Mouse (Mus musculus) embryonic facial prominence, embryonic 11.5 days (tissue): ENCODE data around the gene Ccdc189. TPM values are rescaled to one million over a fixed set of nuclear protein-coding genes. Genes with fewer than 3 reads are reported as not detected.
"Not testable (repeated sequence)": the region's sequence is repeated elsewhere in the genome, so short reads cannot be mapped to it uniquely, and the experiment has no call there.

Experiments used
- ATAC-seq: fragments of 200-750 bp; cut with Nextera tagmentation; replicated peaks from 2 replicates; pipeline ENCODE4 v1.8.0; 2017; ENCODE audit warnings: low read depth; ENCODE audit not compliant: insufficient number of reproducible peaks, low FRiP score, low TSS enrichment
- DNase-seq: peaks from one replicate; pipeline ENCODE4 v3.0.0-alpha.2; 2015; ENCODE audit warnings: low spot score
- H3K27ac ChIP-seq: fragments of 300-500 bp; sonication (generic); replicated peaks from 2 replicates; pipeline ENCODE4 v1.5.1; 2014; ENCODE audit warnings: mild to moderate bottlenecking, low read depth, low read length, control low read depth
- H3K27me3 ChIP-seq: fragments of 300-500 bp; sonication (generic); 2 replicates; pipeline ENCODE4 v1.6.1; 2014; ENCODE audit warnings: mild to moderate bottlenecking, low read length, moderate library complexity, mixed read lengths; ENCODE audit not compliant: control insufficient read depth, insufficient read depth
- H3K36me3 ChIP-seq: fragments of 300-500 bp; sonication (generic); replicated peaks from 2 replicates; pipeline ENCODE4 v1.6.1; 2014; ENCODE audit warnings: low read depth, mild to moderate bottlenecking, low read length, moderate library complexity, mixed read lengths; ENCODE audit not compliant: control insufficient read depth, insufficient read depth
- H3K4me1 ChIP-seq: fragments of 300-500 bp; sonication (generic); 2 replicates; pipeline ENCODE4 v1.6.1; 2014; ENCODE audit warnings: low read length, mixed read lengths; ENCODE audit not compliant: control insufficient read depth, insufficient read depth
- H3K4me2 ChIP-seq: fragments of 300-500 bp; sonication (generic); 2 replicates; pipeline ENCODE4 v1.6.1; 2014; ENCODE audit warnings: low read depth, mild to moderate bottlenecking, control low read depth, low read length, moderate library complexity
- H3K4me3 ChIP-seq: fragments of 300-500 bp; sonication (generic); 2 replicates; pipeline ENCODE4 v1.5.1; 2014; ENCODE audit warnings: low read depth, low read length, control low read depth
- H3K9ac ChIP-seq: fragments of 300-500 bp; sonication (generic); replicated peaks from 2 replicates; pipeline ENCODE4 v1.6.1; 2014; ENCODE audit warnings: mild to moderate bottlenecking, control low read depth, low read length
- H3K9me3 ChIP-seq: fragments of 300-500 bp; sonication (generic); replicated peaks from 2 replicates; pipeline ENCODE4 v1.6.1; 2016; ENCODE audit warnings: mild to moderate bottlenecking, low read length, inconsistent platforms, mixed read lengths; ENCODE audit not compliant: control insufficient read depth
- WGBS: fragments of 180-500 bp; shearing (Covaris S2); extraction: QIAGEN DNeasy Blood & Tissue Kit; methylation state at CpG from one replicate; pipeline ENCODE4 v1.1.7; 2014; 5-methylcytosine and 5-hydroxymethylcytosine counted together
- polyA plus RNA-seq: library from polyadenylated mRNA; unstranded; fragments of >200 nt; fragmentation: Nextera tagmentation; extraction: Ambion mirVana; gene quantifications from 2 replicates; pipeline ENCODE4 v1.2.1, GENCODE M21; 2014

Gene Ccdc189
- 13.6 and 14.1 TPM in 2 replicates for polyA plus RNA-seq

DNA sequence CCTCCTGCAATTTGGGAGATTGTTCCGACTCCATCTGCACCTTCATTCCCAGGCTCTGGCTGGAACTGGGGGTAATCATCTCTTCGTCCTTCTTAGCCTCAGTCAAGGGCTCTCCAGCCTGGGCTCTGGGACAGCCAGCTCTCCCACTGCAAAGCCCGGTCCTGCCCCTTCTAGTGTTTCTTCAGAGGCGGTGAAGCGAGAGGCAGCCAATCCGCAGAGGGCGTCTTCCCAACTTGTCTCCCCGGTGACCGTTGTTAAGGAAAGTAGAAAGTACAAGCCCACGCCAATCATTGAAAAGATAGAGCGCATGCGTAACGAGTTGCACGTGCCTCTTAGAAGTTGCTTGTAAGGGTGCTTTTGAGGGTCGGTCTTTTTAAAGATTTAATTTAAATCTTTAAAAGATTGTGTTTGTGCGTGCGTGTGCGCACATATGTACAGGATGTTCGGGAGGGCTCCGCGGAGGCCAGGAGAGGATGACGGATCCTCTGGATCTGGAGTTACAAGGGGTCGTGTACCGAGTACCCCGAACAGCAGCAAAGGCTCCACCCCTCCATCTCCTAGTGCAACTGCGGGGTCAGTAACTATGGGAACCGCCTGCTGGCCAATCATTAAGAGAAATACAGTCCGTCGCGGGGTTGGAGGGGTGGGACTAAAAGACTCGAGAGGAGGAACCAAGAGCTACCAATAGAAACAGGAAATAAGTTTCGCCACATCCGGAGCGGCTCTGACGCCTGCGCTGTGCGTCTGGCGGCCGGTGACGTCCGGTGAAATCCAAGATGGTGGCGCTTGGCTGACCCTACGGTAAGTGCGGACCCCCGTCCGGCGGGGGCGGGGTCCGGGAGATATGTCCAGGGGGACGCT, at the start of gene Ccdc189, which contains the start of gene Rnf40:
Ccdc189 (minus strand) TSS at position 585 of the 861 bp plus-strand sequence.
Rnf40 (plus strand) TSS at position 757 of the 861 bp plus-strand sequence.
- ATAC-seq (peak; percentile 95), DNase-seq (peak; percentile 99)
- WGBS: under 1% methylated on average over 50 of the region's 50 CpGs
- Histone ChIP-seq H3K9me3 (no peaks in the 10 kb centered on the region), H3K27me3 (no peaks in the 10 kb centered on the region), H3K36me3 (peaks cover 12% of the 10 kb centered on the region), H3K4me2 (peak within 1 kb of the TSS; percentile 83), H3K4me3 (peak within 1 kb of the TSS; percentile 86), H3K9ac (peak within 1 kb of the TSS; percentile 77), H3K27ac (peak within 1 kb of the TSS; percentile 62), H3K4me1 (no peaks in the 10 kb centered on the region)

- H3K4me3 ChIP-seq: peak overlapping the region; percentile 47
- H3K4me2 ChIP-seq: peak overlapping the region; percentile 59
- WGBS: under 1% methylated on average over 27 of the region's 27 CpGs
- H3K4me1 ChIP-seq: no peaks in the 10 kb centered on the region
- H3K36me3 ChIP-seq: no peaks in the 10 kb centered on the region
- ATAC-seq (peak; percentile 34; the same call in 1 of the 2 replicates), DNase-seq (peak; percentile 86)
- no peaks in the 10 kb centered on the region for H3K9me3 ChIP-seq
- no peaks in the 10 kb centered on the region for H3K27me3 ChIP-seq
- no peak overlapping the region for H3K27ac ChIP-seq
- peak overlapping the region; percentile 65 for H3K9ac ChIP-seq
Observed at GRCm38 (mm10) chr7:127636963-127637362, 48.6 kb upstream of the Ccdc189 start.

DNA sequence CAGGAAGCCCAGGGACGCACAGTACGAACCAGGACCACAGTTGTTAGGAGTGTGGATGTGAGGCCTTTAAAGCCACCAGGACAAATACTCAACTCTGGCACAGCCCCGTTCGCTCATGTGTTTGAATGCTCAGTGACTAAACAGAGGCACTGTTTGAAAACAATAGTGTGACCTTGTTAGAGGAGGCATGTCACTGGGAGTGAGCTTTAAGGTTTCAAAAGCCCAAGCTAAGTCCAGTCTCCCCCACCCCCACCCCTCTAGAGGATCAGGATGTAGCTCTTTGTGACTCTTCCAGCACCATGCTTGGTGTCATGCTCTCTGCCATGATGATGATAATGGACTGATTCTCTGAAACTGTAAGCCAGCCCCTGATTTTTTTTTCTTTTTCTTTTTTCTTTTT, 43.0 kb upstream of the Ccdc189 start:
- no peak for ATAC-seq
- Histone ChIP-seq H3K9ac (no peak overlapping the region), H3K4me1 (no peaks in the 10 kb centered on the region), H3K36me3 (no peaks in the 10 kb centered on the region), H3K27me3 (no peaks in the 10 kb centered on the region), H3K4me3 (no peak overlapping the region), H3K4me2 (no peak overlapping the region), H3K27ac (no peak overlapping the region), H3K9me3 (no peaks in the 10 kb centered on the region)
- WGBS: 80% methylated on average over 4 of the region's 4 CpGs
- no peak for DNase-seq

DNA sequence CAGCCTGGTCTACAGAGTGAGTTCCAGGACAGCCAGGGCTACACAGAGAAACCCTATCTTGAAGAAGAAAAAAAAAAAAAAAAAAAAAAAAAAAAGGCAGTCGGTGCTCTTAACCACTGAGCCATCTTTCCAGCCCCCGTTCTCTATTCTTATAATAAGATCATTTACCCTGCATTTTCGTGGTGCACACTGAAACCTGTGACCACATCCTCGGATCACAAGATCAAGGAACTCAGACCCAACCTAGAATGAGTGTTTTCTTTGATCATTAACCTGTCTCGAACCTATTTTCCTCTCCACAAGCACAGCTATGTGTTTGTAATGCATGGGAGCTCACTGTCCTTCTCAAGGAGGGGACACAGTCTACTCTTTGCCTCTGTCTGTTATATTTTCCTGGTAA, 40.3 kb upstream of the Ccdc189 start:
- H3K27me3 ChIP-seq: no peaks in the 10 kb centered on the region
- H3K27ac ChIP-seq: no peak overlapping the region
- H3K4me1 ChIP-seq: no peaks in the 10 kb centered on the region
- H3K4me3 ChIP-seq: no peak overlapping the region
- 80% methylated on average over 5 of the region's 5 CpGs for WGBS
- ATAC-seq (no peak), DNase-seq (no peak)
- H3K9ac ChIP-seq: no peak overlapping the region
- no peak overlapping the region for H3K4me2 ChIP-seq
- H3K36me3 ChIP-seq: no peaks in the 10 kb centered on the region
- H3K9me3 ChIP-seq: no peaks in the 10 kb centered on the region

GRCm38 (mm10) chr7:127626471-127626870, 38.1 kb upstream of the Ccdc189 start:
- 91% methylated on average over 4 of the region's 4 CpGs for WGBS
- Histone ChIP-seq H3K9me3 (no peaks in the 10 kb centered on the region), H3K27me3 (no peaks in the 10 kb centered on the region), H3K36me3 (no peaks in the 10 kb centered on the region), H3K4me3 (no peak overlapping the region), H3K4me1 (no peaks in the 10 kb centered on the region), H3K27ac (no peak overlapping the region), H3K9ac (no peak overlapping the region), H3K4me2 (no peak overlapping the region)
- ATAC-seq (no peak), DNase-seq (no peak)

DNA sequence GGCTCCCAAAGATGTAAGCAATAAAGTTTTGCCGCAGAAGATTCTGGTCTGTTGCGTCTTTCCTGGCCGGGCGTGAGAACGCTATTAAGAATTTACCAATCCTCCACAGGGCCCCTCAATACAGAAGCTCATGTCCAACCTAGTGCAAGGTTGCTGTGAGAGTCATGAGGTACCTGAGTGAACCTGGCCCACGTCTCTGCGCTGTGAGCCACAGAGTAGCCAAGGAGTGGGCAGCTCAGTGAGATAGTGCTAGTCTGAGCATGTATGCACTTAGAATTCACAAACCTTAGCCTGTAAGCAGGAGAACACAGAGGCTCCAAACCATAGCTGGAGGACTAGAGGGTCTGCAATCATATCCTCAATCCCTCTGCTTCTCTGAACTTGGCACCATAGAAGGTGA, 37.6 kb upstream of the Ccdc189 start:
- no peak overlapping the region for H3K27ac ChIP-seq
- DNase-seq (no peak), ATAC-seq (no peak)
- no peak overlapping the region for H3K4me3 ChIP-seq
- WGBS: 96% methylated on average over 7 of the region's 7 CpGs
- no peaks in the 10 kb centered on the region for H3K9me3 ChIP-seq
- H3K4me1 ChIP-seq: no peaks in the 10 kb centered on the region
- no peaks in the 10 kb centered on the region for H3K27me3 ChIP-seq
- H3K9ac ChIP-seq: no peak overlapping the region
- no peaks in the 10 kb centered on the region for H3K36me3 ChIP-seq
- no peak overlapping the region for H3K4me2 ChIP-seq

- not testable (repeated sequence) for H3K27me3 ChIP-seq, H3K36me3 ChIP-seq, H3K27ac ChIP-seq, H3K4me2 ChIP-seq, H3K9me3 ChIP-seq, DNase-seq, H3K4me3 ChIP-seq, H3K9ac ChIP-seq, H3K4me1 ChIP-seq, ATAC-seq
- WGBS: 88% methylated on average over 7 of the region's 8 CpGs
Observed at GRCm38 (mm10) chr7:127618402-127618801, 30.0 kb upstream of the Ccdc189 start.

DNA sequence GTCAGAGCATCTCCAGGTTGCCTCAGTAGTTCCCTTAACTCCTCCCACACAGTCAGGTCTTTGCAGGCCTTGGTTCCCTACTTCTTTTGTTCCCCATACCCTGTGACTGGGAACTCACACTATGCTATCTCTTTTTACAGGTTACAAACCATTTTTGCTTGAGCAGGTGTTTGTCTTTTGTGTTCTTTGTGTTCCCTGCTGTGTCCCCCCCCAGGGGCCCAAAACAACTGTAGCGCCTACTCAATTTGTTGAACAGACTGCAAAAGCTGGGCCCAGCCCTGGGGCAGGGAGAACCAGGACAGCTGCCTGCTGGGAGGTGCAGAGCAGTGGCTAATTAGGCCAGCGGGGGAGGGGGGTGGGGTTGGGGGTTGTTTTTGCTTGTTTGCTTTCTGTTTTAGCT, 29.6 kb upstream of the Ccdc189 start:
- Histone ChIP-seq H3K27ac (no peak overlapping the region), H3K27me3 (no peaks in the 10 kb centered on the region), H3K4me2 (no peak overlapping the region), H3K4me1 (peaks cover 3% of the 10 kb centered on the region; the same call in 1 of the 2 replicates), H3K4me3 (no peak overlapping the region), H3K36me3 (no peaks in the 10 kb centered on the region), H3K9ac (no peak overlapping the region), H3K9me3 (no peaks in the 10 kb centered on the region)
- 36% methylated on average over 2 of the region's 2 CpGs for WGBS
- DNase-seq: no peak
- no peak for ATAC-seq
